19 mouse cellular contexts compared by ENCODE assay signal in genomic region chr3:113654335-113654734, GRCm38 (mm10). TPM values are rescaled to one million over a fixed set of nuclear protein-coding genes. Genes with fewer than 3 reads are reported as not detected.
"Had no signal": no experiment of that assay in that cellular context is flagged by ENCODE, and none has a peak within 500 bp of the region (broad histone marks: within the 10 kb centered on the region; RNA-seq: fewer than 3 reads in every experiment).

No protein-coding gene starts in this region.

- H3K4me1 ChIP-seq: liver, embryonic 15.5 days; lung, embryonic 15.5 days; midbrain, embryonic 13.5 days; midbrain, embryonic 15.5 days; neural tube, embryonic 13.5 days; neural tube, embryonic 15.5 days had no signal

- DNase-seq: liver, postnatal 0 days; lung, adult 2 months; lung, postnatal 14 days; lung, postnatal 36 days; retina, postnatal 1 day; right cerebral cortex, adult 18-20 months; thymus, adult 2 months; thymus, postnatal 36 days had no signal

- H3K27me3 ChIP-seq: liver, embryonic 15.5 days; lung, embryonic 15.5 days; megakaryocyte, embryonic 14.5 days; midbrain, embryonic 13.5 days; midbrain, embryonic 15.5 days; neural tube, embryonic 13.5 days; neural tube, embryonic 15.5 days had no signal

- H3K36me3 ChIP-seq: liver, embryonic 15.5 days; lung, embryonic 15.5 days; midbrain, embryonic 13.5 days; midbrain, embryonic 15.5 days; neural tube, embryonic 13.5 days; neural tube, embryonic 15.5 days had no signal

- H3K4me3 ChIP-seq: liver, embryonic 15.5 days; lung, embryonic 15.5 days; megakaryocyte, embryonic 14.5 days; midbrain, embryonic 13.5 days; midbrain, embryonic 15.5 days; neural tube, embryonic 13.5 days; neural tube, embryonic 15.5 days had no signal

- ATAC-seq: liver, postnatal 0 days; lung, postnatal 0 days; midbrain, embryonic 13.5 days; midbrain, embryonic 15.5 days had no signal

- H3K9me3 ChIP-seq: liver, embryonic 15.5 days; lung, embryonic 15.5 days; midbrain, embryonic 13.5 days; midbrain, embryonic 15.5 days; neural tube, embryonic 13.5 days; neural tube, embryonic 15.5 days had no signal

- H3K27ac ChIP-seq: liver, embryonic 15.5 days; lung, embryonic 15.5 days; macrophage; midbrain, embryonic 13.5 days; midbrain, embryonic 15.5 days; neural tube, embryonic 13.5 days; neural tube, embryonic 15.5 days had no signal

- H3K9ac ChIP-seq: liver, embryonic 15.5 days; liver, postnatal 0 days; lung, embryonic 15.5 days; midbrain, embryonic 13.5 days; midbrain, embryonic 15.5 days; neural tube, embryonic 13.5 days; neural tube, embryonic 15.5 days had no signal

- H3K4me2 ChIP-seq: liver, embryonic 15.5 days; lung, embryonic 15.5 days; midbrain, embryonic 11.5 days; midbrain, embryonic 13.5 days; midbrain, embryonic 15.5 days; neural tube, embryonic 13.5 days; neural tube, embryonic 15.5 days had no signal

RNA-seq across cellular contexts. Expression of gene Amy1, which starts 47.8 kb away (rescaled TPM):
- total RNA-seq: monocyte, adult 5-6 weeks had no signal
